Mouse (Mus musculus) urinary bladder, postnatal 4 days (tissue): ENCODE data around the gene Plekhn1.

ENCODE experiments used
- DNase-seq, 2 experiments: peaks; one replicate each; pipeline ENCODE4 v3.0.0; 2021 to 2022; ENCODE audit warnings: low spot score in 2 of 2

Plekhn1 gene

DNA sequence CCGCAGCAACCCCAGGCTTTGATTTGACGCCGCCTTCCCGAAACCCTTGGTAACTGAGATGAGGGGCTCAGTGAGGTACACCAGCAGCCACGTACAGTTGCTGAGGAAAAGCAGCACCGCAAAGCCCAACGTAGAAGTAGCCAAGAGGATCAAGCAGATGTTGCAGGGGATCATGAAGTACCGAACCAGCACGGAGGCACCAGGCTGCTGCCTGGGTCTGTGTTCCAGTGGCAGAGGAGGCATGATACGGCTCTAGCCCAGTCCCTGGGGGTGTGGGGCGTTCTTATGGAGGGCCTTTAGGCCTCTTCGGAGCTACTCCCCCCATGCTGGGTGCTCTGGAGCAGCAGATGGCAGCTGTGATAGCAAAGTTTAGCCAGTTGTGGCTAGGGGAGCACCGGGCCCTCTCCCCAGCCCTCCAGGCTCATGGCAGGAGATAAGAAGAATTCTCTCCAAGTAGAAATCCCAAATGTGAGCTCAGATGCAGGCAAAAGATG is 49.2 kb downstream of the Plekhn1 start:
- no peak for DNase-seq

DNA sequence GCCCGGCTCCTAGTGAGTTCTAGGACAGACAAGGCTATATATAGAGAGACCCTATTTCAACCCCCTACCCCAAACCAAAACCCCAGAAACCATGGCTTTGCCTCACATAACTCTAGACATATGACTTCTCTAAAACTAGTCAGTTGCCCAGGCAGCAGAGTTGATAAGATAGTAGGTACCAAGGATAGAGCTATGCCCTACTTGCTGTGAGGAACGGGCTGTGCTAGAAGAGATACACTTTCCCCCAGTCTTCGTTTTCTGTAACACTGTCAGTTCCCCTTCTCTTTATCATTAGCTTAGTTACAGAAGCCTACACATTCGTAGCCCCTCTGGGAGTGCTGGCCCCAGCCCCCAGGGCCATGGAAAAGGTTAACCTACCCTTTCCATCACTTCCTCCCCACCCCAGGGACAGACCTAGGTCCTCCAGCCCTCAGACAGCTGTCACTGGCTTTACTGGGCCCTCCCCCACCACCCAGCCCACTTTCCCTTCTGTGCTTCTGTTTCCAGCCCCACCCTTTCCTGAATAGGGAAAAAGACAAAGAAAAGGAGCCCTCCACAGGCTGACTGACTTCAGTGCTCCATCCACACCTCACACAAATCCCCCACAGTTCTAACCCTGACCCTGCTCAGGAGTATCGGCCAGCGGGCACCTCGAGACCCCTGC is 50.2 kb downstream of the Plekhn1 start:
- DNase-seq, result no peak

DNA sequence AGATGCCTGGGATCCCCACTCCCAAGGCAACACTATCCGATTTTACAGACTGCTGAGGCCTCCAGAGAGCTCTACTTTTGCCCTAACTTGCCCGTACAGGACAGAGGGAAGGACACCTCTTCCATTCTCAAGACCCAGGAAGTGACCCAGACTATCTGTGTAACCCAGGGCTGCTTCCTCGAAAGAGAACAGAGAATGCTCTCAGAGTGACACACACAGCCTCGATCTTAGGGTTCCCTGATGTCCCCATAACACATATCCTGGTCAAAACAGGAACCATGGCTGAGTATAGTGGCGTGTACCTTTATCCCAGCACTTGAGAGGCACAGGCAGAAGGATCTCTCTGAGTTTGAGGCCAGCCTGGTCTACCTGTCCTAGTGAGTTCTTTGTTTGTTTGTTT is 50.9 kb downstream of the Plekhn1 start:
- DNase-seq, result no peak

DNA sequence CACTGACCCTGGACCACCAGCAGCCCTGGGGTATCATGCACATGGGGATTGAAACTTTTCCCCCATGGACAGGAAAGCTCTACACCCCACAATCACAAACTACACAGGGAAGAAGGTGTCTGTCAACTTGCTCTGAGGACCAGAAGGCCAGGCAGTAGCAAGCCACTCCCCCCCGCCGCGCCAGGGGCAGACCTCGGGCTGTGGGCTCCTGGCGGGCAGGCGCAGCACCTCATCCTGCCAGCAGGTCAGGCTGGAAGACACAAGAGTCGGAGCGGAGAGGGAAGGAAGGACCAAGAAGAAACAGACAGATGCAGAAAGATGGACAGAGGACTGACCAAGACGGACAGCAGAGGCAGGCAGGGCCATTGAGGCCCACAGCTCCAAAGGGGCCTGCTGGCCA is 57.0 kb downstream of the Plekhn1 start:
- no peak for DNase-seq

DNA sequence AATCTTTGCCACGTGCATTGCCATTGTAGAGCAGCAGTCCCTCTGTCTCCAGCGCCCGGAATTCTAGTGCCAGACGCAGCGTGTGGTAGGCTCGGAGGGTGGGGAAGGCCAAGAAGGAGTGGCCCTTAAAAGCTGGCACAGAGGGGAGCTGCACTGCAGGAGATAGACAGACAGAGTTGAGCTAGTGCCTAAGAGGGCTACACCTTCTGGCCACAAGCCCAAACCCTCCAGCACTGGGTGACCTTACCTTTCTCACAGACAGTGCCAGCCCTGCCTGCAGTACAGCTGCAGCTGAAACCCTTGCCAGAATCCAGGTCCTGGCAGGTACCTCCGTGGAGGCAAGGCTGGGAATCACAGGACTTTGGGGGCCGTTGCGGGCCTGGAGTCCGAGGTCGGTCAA is 62.8 kb downstream of the Plekhn1 start:
- no peak for DNase-seq
